In the genomic region with DNA sequence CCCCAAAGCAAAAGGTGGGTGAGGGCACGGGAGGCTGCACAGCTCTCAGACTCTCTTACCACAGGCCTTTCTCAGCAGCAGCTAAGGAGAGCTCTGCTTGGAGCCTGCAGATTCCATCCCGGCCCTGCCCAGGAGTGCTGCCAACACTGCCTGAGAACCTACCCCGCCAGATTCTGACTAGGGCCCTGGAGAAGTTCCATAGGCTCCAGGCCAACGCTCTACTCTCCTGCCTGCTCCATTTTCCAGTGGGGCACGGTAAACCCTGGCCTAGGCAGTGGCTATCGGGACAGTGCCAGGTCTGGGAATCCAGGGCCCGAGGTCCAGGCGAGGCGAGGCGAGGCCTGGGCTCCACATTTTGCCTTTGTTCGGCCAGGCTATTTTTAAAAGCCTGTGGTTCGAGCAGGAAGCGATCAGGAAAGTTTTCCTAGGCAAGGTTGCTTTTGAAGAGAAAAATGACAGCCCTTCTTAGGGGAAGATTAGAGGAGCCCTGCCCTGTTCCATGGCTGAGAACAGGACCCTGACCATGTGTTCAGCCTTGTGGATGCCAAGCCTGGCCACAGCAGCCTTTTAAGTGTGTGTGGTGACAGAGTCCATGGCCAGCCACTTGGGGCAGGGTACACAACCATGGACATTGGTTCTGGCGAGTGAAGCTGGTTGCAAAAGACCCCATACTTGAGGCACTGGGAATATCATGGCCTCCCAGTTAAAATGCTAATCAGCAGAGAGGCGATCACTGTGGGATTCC, we compare ENCODE assay signal across 9 mouse cellular contexts.
DNase-seq lines count a peak whose midpoint lies in the region; ATAC-seq and TF ChIP-seq lines count a peak whose summit lies in the region.
"Had no signal": no experiment of that assay in that cellular context is flagged by ENCODE, and none has a peak within 500 bp of the region (broad histone marks: within the 10 kb centered on the region; RNA-seq: fewer than 3 reads in every experiment).

No protein-coding gene starts in this region.

- H3K9ac ChIP-seq in liver, adult 2 months (ENCODE audit: low read depth, low read length): no peak overlapping the region
- H3K9ac ChIP-seq: neural tube, embryonic 13.5 days had no signal

- peaks cover under 1% of the 10 kb centered on the region; the same call in 1 of the 2 replicates for H3K36me3 ChIP-seq in liver, adult 2 months (ENCODE audit: control insufficient read depth, insufficient read depth, low read length)
- no peaks in the 10 kb centered on the region for H3K36me3 ChIP-seq in testis, adult 2 months (ENCODE audit: control insufficient read depth, insufficient read depth, low read length)

- H3K27ac ChIP-seq in liver, adult 2 months (replicated peaks; ENCODE audit: insufficient read depth, low read depth, low read length): peak overlapping the region; percentile 36
- H3K27ac ChIP-seq in testis, adult 2 months (ENCODE audit: control insufficient read depth, insufficient read depth, low read depth, low read length): peak overlapping the region; percentile 46; the same call in 1 of the 2 replicates
- H3K27ac ChIP-seq: neural tube, embryonic 13.5 days had no signal

- 18% methylated on average over 15 of the region's 15 CpGs for WGBS in liver, adult 2 months

- H3K4me1 ChIP-seq in liver, adult 2 months (ENCODE audit: control insufficient read depth, insufficient read depth, low read length): peaks cover 28% of the 10 kb centered on the region
- H3K4me1 ChIP-seq in testis, adult 2 months (ENCODE audit: control insufficient read depth, insufficient read depth, low read length): peaks cover 4% of the 10 kb centered on the region

- DNase-seq in liver, adult 2 months (ENCODE audit: extremely low read depth, low read depth, low spot score): peak; percentile 90
- DNase-seq in liver: no peak
- DNase-seq in heart, postnatal 10 days: peak; percentile 94
- DNase-seq in layer of hippocampus, adult 8-10 months (ENCODE audit: low spot score in 2 of 2): peak; percentile 88 to 92
- DNase-seq in lung, postnatal 10 days: peak; percentile 89
- no peak for DNase-seq in retina, postnatal 1 day

- TF ChIP-seq CTCF in liver, adult 2 months (IDR thresholded peaks at IDR 0.05; ENCODE audit: low read depth, low read length): no peak
- no peak for TF ChIP-seq CTCF in testis, adult 2 months (IDR thresholded peaks at IDR 0.05; ENCODE audit: control insufficient read depth, insufficient read depth, insufficient replicate concordance, low read depth, low read length)

- intact Hi-C loops in heart, postnatal 10 days (cut with DNase I): loop anchor here (2.0 to 10.0 kb wide), 3 partner anchors 15 to 185 kb away; partner anchors contain the start of gene Sh3pxd2a

- no peak overlapping the region for H3K4me3 ChIP-seq in liver, adult 2 months (ENCODE audit: insufficient read depth, low read depth, low read length)
- H3K4me3 ChIP-seq in testis, adult 2 months (ENCODE audit: control insufficient read depth, low read depth, low read length): no peak overlapping the region
- H3K4me3 ChIP-seq: neural tube, embryonic 13.5 days had no signal

- no peak for TF ChIP-seq POLR2A in liver, adult 2 months (IDR thresholded peaks at IDR 0.05; ENCODE audit: extremely low read depth, insufficient read depth, low read length)
- TF ChIP-seq POLR2A in testis, adult 2 months (IDR thresholded peaks at IDR 0.05; ENCODE audit: control insufficient read depth, low read depth, low read length): no peak

- no peaks in the 10 kb centered on the region for H3K27me3 ChIP-seq in liver, adult 2 months (ENCODE audit: control insufficient read depth, insufficient read depth, low read length)
- no peaks in the 10 kb centered on the region for H3K27me3 ChIP-seq in testis, adult 2 months (ENCODE audit: control insufficient read depth, insufficient read depth, low read length)
- H3K27me3 ChIP-seq: neural tube, embryonic 13.5 days had no signal

- H3K79me2 ChIP-seq in liver, adult 2 months (ENCODE audit: control insufficient read depth, insufficient read depth, low read length): no peaks in the 10 kb centered on the region

- peak; percentile 66 for ATAC-seq in frontal cortex, adult (ENCODE audit: low TSS enrichment)

Comparison
In these comparisons a context has a peak if more than half of its experiments do, and no peak if none do; other contexts are left out.
1. DNase-seq: peak in liver, adult 2 months (single experiment), heart, postnatal 10 days (2 of 2), layer of hippocampus, adult 8-10 months (2 of 2) and lung, postnatal 10 days (single experiment); none in liver (single experiment) and retina, postnatal 1 day (single experiment).